Mouse (Mus musculus): Measurements from ENCODE around the gene Nelfb.

- TF ChIP-seq CTCF (conservative IDR thresholded peaks at IDR 0.05; ENCODE audit: insufficient read depth, insufficient read length, low read depth, low read length), result no peak
- no peak for TF ChIP-seq POLR2A (IDR thresholded peaks at IDR 0.05; ENCODE audit: low read depth, low read length)
Measured at GRCm38 (mm10) chr2:25233421-25233820, 22.1 kb upstream of the Nelfb start.

Measured in kidney, adult 2 months (tissue).